Mouse (Mus musculus) forebrain, embryonic 12.5 days (tissue): ENCODE measurements around the gene Parp8. TPM values are rescaled to one million over a fixed set of nuclear protein-coding genes. Genes with fewer than 3 reads are reported as not detected.

Source experiments
- ATAC-seq: fragments of 200-750 bp; cut with Nextera tagmentation; 2 replicates; pipeline ENCODE4 v1.8.0; 2017; ENCODE audit warnings: moderate TSS enrichment; ENCODE audit not compliant: low FRiP score
- H3K27ac ChIP-seq: fragments of 300-500 bp; sonication (generic); 2 replicates; pipeline ENCODE4 v1.5.1; 2016; ENCODE audit warnings: mild to moderate bottlenecking
- H3K27me3 ChIP-seq: fragments of 300-500 bp; sonication (generic); 2 replicates; pipeline ENCODE4 v1.6.1; 2016; ENCODE audit warnings: mild to moderate bottlenecking
- H3K36me3 ChIP-seq: fragments of 300-500 bp; sonication (generic); replicated peaks from 2 replicates; pipeline ENCODE4 v1.6.1; 2016; ENCODE audit warnings: mild to moderate bottlenecking
- H3K4me1 ChIP-seq: fragments of 300-500 bp; sonication (generic); 2 replicates; pipeline ENCODE4 v1.6.1; 2016
- H3K4me2 ChIP-seq: fragments of 300-500 bp; sonication (generic); 2 replicates; pipeline ENCODE4 v1.6.1; 2016; ENCODE audit warnings: mild to moderate bottlenecking, moderate library complexity
- H3K4me3 ChIP-seq: fragments of 300-500 bp; sonication (generic); replicated peaks from 2 replicates; pipeline ENCODE4 v1.5.1; 2016; ENCODE audit warnings: mild to moderate bottlenecking
- H3K9ac ChIP-seq: fragments of 300-500 bp; sonication (generic); 2 replicates; pipeline ENCODE4 v1.6.1; 2016; ENCODE audit warnings: mild to moderate bottlenecking
- H3K9me3 ChIP-seq: fragments of 300-500 bp; sonication (generic); 2 replicates; pipeline ENCODE4 v1.6.1; 2016
- WGBS: fragments of 180-500 bp; shearing (Covaris S2); methylation state at CpG from one replicate; pipeline ENCODE4 v1.1.7; 2016; 5-methylcytosine and 5-hydroxymethylcytosine counted together
- polyA plus RNA-seq: library from polyadenylated mRNA; unstranded; fragments of >200 nt; fragmentation: Nextera tagmentation; extraction: Ambion mirVana; gene quantifications from 2 replicates; pipeline ENCODE4 v1.2.1, GENCODE M21; 2016

The Parp8 gene
- polyA plus RNA-seq, 1 experiment from 2014 or later = 17.7 TPM

DNA sequence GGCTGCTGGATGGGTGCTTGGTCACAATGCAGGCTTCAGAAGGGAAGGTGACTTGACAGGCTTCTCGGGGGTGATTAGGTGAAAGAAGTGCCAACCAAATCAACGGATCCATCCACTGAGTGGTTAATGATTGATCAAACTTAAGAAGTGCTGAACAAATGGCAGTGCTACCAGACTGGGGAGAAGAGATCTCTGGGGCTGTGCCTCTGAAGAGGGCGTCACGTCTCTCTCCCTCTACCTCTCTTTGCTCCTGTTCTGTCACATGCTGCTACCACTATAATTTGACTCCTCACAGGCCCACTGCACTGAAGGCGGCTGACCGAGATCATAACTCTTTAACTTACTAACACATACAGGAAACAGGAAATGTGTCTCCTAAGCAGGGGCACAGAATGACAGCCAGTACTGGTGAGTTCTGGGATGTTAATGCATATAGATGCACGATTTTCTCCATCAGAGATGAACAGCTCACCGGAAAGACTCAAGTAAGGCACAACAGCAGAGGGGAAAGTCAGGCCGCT, 140.9 kb downstream of the Parp8 start:
- H3K4me2 ChIP-seq = no peak overlapping the region
- H3K27me3 ChIP-seq = no peaks in the 10 kb centered on the region
- no peak overlapping the region for H3K9ac ChIP-seq
- H3K27ac ChIP-seq = no peak overlapping the region
- WGBS = 88% methylated on average over 9 of the region's 9 CpGs
- H3K36me3 ChIP-seq = 0 out of 2 replicates have a peak, but pooled peaks cover 2% of the 10 kb centered on the region
- H3K4me1 ChIP-seq = no peaks in the 10 kb centered on the region
- no peak for ATAC-seq
- no peak overlapping the region for H3K4me3 ChIP-seq
- H3K9me3 ChIP-seq = no peaks in the 10 kb centered on the region

DNA sequence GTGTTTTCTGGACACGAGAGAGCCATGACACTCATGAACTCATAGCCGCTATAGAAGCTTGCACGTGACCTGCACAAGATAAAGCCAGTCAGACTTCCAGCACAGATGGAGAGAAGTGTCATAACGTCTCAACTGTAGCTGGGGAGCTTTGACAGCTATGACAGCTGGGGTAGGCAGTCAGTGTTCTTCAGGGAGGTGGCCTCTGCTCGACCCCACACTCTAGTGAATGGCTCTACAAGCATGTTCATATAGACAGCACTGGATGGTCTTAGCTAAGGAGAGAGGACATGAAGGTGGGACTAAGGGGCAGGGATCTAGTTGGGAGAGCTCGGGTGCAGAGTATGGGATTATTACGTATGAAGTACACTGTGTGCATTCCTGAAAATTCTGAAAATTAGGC, 143.1 kb downstream of the Parp8 start:
- no peak overlapping the region for H3K27ac ChIP-seq
- no peak overlapping the region for H3K4me2 ChIP-seq
- no peaks in the 10 kb centered on the region for H3K9me3 ChIP-seq
- H3K4me3 ChIP-seq = no peak overlapping the region
- H3K4me1 ChIP-seq = no peaks in the 10 kb centered on the region
- no peak overlapping the region for H3K9ac ChIP-seq
- 0 out of 2 replicates have a peak, but pooled peaks cover 2% of the 10 kb centered on the region for H3K36me3 ChIP-seq
- H3K27me3 ChIP-seq = no peaks in the 10 kb centered on the region
- WGBS = 92% methylated on average over 7 of the region's 7 CpGs
- no peak for ATAC-seq

DNA sequence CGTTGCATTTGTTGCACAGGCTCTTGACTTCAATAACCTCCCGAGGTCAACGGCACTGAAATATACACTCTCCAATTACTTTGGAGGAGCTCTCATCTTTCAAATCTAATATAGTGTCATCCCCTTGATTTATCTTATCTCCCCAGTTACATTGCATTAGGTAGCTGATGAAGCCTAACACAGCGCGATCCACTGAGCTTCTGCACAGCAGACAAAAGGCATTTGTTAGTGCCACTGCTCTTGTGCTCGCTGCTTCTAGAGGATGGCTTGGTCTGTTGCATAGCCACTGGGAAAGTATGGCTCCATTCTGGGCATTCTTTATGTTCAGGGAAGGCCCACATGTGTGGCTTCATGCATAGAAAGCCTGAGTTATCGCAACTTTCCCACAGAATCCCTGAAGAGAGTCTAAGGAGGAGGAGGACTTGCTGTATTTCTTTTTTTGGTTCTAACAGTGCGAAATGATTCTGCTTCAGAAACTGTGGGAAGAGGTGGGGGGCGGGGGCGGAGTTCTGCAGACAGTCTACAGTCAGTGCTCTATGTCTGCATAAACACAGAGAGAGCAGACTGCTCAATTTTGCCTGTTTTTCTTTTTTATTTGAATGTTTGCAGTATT, 145.7 kb downstream of the Parp8 start:
- H3K27me3 ChIP-seq = no peaks in the 10 kb centered on the region
- 83% methylated on average over 10 of the region's 10 CpGs for WGBS
- H3K9me3 ChIP-seq = no peaks in the 10 kb centered on the region
- H3K9ac ChIP-seq = no peak overlapping the region
- H3K27ac ChIP-seq = no peak overlapping the region
- no peak overlapping the region for H3K4me2 ChIP-seq
- no peaks in the 10 kb centered on the region for H3K4me1 ChIP-seq
- 0 out of 2 replicates have a peak, but pooled peaks cover 2% of the 10 kb centered on the region for H3K36me3 ChIP-seq
- no peak overlapping the region for H3K4me3 ChIP-seq
- ATAC-seq = no peak

DNA sequence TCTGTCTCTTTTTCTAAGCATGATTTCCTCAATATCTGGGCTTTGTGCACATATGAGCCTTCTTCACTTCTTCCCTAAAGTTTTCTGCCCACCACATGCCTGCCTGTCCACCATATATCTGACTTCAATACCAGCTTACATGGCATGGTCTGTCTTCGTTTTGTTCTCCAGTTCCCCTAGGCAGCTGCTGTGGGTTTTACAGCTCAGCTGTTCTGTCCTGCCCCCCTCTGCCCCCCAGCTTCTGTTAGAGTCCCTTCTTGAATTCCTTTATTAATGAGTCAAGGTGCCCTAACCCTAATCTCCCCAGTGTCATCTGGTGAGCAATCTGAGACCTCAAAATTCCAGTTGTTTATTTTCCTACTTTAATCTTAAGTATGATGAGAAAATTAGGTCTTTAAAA, 155.1 kb downstream of the Parp8 start:
- H3K4me1 ChIP-seq = no peaks in the 10 kb centered on the region
- no peak overlapping the region for H3K9ac ChIP-seq
- H3K4me3 ChIP-seq = no peak overlapping the region
- no peak overlapping the region for H3K4me2 ChIP-seq
- 71% methylated on average over 1 of the region's 1 CpGs for WGBS
- H3K27me3 ChIP-seq = no peaks in the 10 kb centered on the region
- no peak for ATAC-seq
- H3K36me3 ChIP-seq = peaks cover 3% of the 10 kb centered on the region; the same call in 1 of the 2 replicates
- no peaks in the 10 kb centered on the region for H3K9me3 ChIP-seq
- H3K27ac ChIP-seq = no peak overlapping the region

DNA sequence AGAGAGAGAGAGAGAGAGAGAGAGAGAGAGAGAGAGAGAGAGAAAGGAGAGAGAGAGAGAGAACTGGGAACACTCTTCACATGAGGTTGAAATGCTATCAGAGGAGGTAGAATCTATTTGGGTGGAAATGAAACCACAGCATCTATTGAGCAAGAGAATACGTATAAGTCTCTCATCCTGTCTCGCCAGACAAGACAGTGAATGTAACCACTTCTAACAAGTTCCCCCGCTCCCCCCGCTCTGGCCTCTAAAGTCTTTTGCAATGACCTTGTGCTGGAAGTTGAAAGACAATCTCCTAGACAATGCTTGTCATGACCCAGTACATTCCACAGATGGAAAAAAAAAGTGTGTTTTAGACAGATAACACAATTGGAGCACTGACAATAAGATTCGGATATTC, 181.4 kb downstream of the Parp8 start:
- H3K36me3 ChIP-seq = no peaks in the 10 kb centered on the region
- WGBS = 85% methylated on average over 5 of the region's 5 CpGs
- no peak overlapping the region for H3K4me2 ChIP-seq

DNA sequence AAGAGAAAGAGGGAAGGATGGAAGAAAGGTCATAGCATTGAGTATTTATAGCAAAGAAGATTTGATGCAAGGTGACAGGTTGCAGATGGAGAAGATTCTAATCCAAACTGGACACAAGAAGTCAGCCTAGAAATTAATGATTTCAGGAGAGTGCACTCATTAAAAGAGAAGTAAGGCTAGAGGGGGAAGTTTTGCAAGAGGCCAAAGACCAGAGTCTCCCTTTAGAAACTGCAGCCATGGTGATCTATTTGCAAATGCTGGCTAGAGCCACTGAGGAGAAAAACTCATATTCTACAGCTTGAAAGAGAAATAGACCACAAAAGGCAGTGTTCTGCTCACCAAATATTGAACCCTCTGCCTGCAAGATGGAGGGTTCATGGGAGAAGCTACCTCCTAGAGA, 194.4 kb downstream of the Parp8 start:
- Histone ChIP-seq H3K27me3 (no peaks in the 10 kb centered on the region), H3K9ac (no peak overlapping the region)
- ATAC-seq = no peak

More for the DNA sequence above, 181.4 kb downstream of the Parp8 start:
- H3K27ac ChIP-seq = no peak overlapping the region
- ATAC-seq = no peak
- no peaks in the 10 kb centered on the region for H3K9me3 ChIP-seq
- H3K4me3 ChIP-seq = no peak overlapping the region
- H3K9ac ChIP-seq = no peak overlapping the region
- H3K4me1 ChIP-seq = no peaks in the 10 kb centered on the region
- H3K27me3 ChIP-seq = no peaks in the 10 kb centered on the region

DNA sequence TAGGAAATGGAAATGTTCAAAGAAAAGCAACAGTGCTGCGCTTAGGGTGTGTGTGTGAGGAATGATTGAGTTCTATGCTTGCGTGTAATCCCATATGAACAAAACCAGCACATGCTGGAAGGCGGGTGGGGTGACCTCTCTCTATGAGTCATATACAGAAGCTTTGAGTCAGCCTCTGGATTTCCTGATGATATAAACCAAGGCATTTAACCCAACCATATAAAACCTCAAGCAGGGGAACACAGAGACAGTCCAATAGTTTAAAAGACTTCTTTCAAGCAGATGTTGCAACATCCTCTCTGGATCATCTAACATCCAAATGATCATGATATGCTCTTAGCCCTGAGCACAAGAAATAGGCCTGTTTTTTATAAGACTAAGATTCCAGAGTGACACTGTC, 196.3 kb downstream of the Parp8 start:
- no peak overlapping the region for H3K4me3 ChIP-seq
- no peaks in the 10 kb centered on the region for H3K4me1 ChIP-seq
- H3K4me2 ChIP-seq = no peak overlapping the region
- no peaks in the 10 kb centered on the region for H3K9me3 ChIP-seq
- no peaks in the 10 kb centered on the region for H3K27me3 ChIP-seq
- no peak for ATAC-seq
- no peak overlapping the region for H3K9ac ChIP-seq
- WGBS = 86% methylated on average over 3 of the region's 3 CpGs
- H3K36me3 ChIP-seq = no peaks in the 10 kb centered on the region
- no peak overlapping the region for H3K27ac ChIP-seq

More for the DNA sequence above, 194.4 kb downstream of the Parp8 start:
- H3K4me3 ChIP-seq = no peak overlapping the region
- no peaks in the 10 kb centered on the region for H3K9me3 ChIP-seq
- no peaks in the 10 kb centered on the region for H3K4me1 ChIP-seq
- H3K4me2 ChIP-seq = no peak overlapping the region
- no peak overlapping the region for H3K27ac ChIP-seq
- H3K36me3 ChIP-seq = no peaks in the 10 kb centered on the region

DNA sequence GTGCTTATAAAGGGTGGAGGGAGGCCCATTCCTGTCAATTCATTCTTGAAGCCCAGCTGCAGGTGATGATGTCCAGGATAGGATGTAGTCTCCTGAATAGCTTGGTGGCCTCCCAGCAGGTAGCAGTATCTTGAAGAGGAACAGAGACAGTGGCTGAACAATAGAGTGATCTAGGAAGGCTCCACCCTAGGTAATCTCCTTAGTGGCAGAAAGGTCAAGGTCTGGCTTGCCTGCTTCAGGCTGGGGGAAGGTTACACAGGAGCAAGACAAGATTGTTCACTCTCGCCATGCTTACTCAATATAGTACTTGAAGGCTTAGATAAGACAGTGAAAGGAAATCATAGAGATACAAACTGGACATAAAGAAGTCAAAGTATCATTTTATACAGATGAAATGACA, 213.9 kb downstream of the Parp8 start:
- no peaks in the 10 kb centered on the region for H3K27me3 ChIP-seq
- no peaks in the 10 kb centered on the region for H3K4me1 ChIP-seq
- WGBS = 67% methylated on average over 1 of the region's 1 CpGs

More for the DNA sequence above, 213.9 kb downstream of the Parp8 start:
- no peak overlapping the region for H3K4me3 ChIP-seq
- H3K9ac ChIP-seq = no peak overlapping the region
- no peaks in the 10 kb centered on the region for H3K9me3 ChIP-seq
- H3K36me3 ChIP-seq = no peaks in the 10 kb centered on the region
- H3K27ac ChIP-seq = no peak overlapping the region
- ATAC-seq = no peak
- no peak overlapping the region for H3K4me2 ChIP-seq

Other genes with a start within 250 kb of the Parp8 start
- 20.5 and 22.5 TPM in 2 replicates for gene Emb, start 183.0 kb upstream of the Parp8 start, polyA plus RNA-seq
- 1.4 and 1.5 TPM in 2 replicates for gene Gm17509, start 195.5 kb upstream of the Parp8 start, polyA plus RNA-seq